Mouse (Mus musculus) intestine, embryonic 14.5 days (tissue): ENCODE measurements at regions not wholly inside any gene's neighbourhood (a gene's known extent, or its start where the extent isn't known, plus 50 kb on each side); places are given as distances from the start of the nearest gene placed in this dataset.

Source experiments
- ATAC-seq: fragments of 200-750 bp; cut with Nextera tagmentation; replicated peaks from 2 replicates; pipeline ENCODE4 v1.8.0; 2017; ENCODE audit warnings: low read depth, moderate number of reproducible peaks, moderate TSS enrichment, moderate library complexity; ENCODE audit not compliant: low FRiP score, low TSS enrichment
- DNase-seq: peaks from one replicate; pipeline ENCODE4 v3.0.0-alpha.2; 2018; ENCODE audit warnings: low spot score
- H3K27ac ChIP-seq: fragments of 300-500 bp; sonication (generic); 2 replicates; pipeline ENCODE4 v1.5.1; 2014; ENCODE audit warnings: low read depth, mild to moderate bottlenecking, control low read depth
- H3K27me3 ChIP-seq: fragments of 300-500 bp; sonication (generic); replicated peaks from 2 replicates; pipeline ENCODE4 v1.6.1; 2014; ENCODE audit warnings: low read length, control low read depth; ENCODE audit not compliant: control insufficient read depth, insufficient read depth
- H3K36me3 ChIP-seq: fragments of 300-500 bp; sonication (generic); 2 replicates; pipeline ENCODE4 v1.6.1; 2014; ENCODE audit warnings: low read length, control low read depth; ENCODE audit not compliant: control insufficient read depth, insufficient read depth
- H3K4me1 ChIP-seq: fragments of 300-500 bp; sonication (generic); replicated peaks from 2 replicates; pipeline ENCODE4 v1.6.1; 2014; ENCODE audit warnings: low read length, control low read depth, mixed read lengths; ENCODE audit not compliant: control insufficient read depth, insufficient read depth
- H3K4me2 ChIP-seq: fragments of 300-500 bp; sonication (generic); 2 replicates; pipeline ENCODE4 v1.6.1; 2014; ENCODE audit warnings: low read length
- H3K4me3 ChIP-seq: fragments of 300-500 bp; sonication (generic); 2 replicates; pipeline ENCODE4 v1.5.1; 2014; ENCODE audit warnings: low read depth, low read length, control low read depth, mixed read lengths
- H3K9ac ChIP-seq: fragments of 300-500 bp; sonication (generic); 2 replicates; pipeline ENCODE4 v1.6.1; 2014; ENCODE audit warnings: mild to moderate bottlenecking, low read length
- H3K9me3 ChIP-seq: fragments of 300-500 bp; sonication (generic); 2 replicates; pipeline ENCODE4 v1.6.1; 2016; ENCODE audit warnings: low read length, control low read depth; ENCODE audit not compliant: control insufficient read depth
- WGBS: fragments of 180-500 bp; shearing (Covaris S2); extraction: QIAGEN DNeasy Blood & Tissue Kit; methylation state at CpG from one replicate; pipeline ENCODE4 v1.1.7; 2014; 5-methylcytosine and 5-hydroxymethylcytosine counted together

GRCm38 (mm10) chr13:71874986-71875385 is 88.5 kb downstream of the Irx1 start:
- Histone ChIP-seq H3K9ac (no peak overlapping the region), H3K27ac (no peak overlapping the region; the same call in 1 of the 2 replicates), H3K4me2 (no peak overlapping the region), H3K36me3 (no peaks in the 10 kb centered on the region), H3K4me3 (no peak overlapping the region), H3K9me3 (no peaks in the 10 kb centered on the region), H3K27me3 (no peaks in the 10 kb centered on the region), H3K4me1 (no peaks in the 10 kb centered on the region)
- DNase-seq = no peak
- ATAC-seq = no peak
- WGBS = 27% methylated on average over 5 of the region's 5 CpGs

GRCm38 (mm10) chr13:71868763-71869162 is 94.8 kb downstream of the Irx1 start:
- Histone ChIP-seq H3K9me3 (no peaks in the 10 kb centered on the region), H3K4me1 (no peaks in the 10 kb centered on the region), H3K4me2 (no peak overlapping the region), H3K27ac (no peak overlapping the region), H3K4me3 (no peak overlapping the region), H3K36me3 (no peaks in the 10 kb centered on the region), H3K27me3 (no peaks in the 10 kb centered on the region), H3K9ac (no peak overlapping the region)
- ATAC-seq = no peak
- WGBS = 69% methylated on average over 6 of the region's 6 CpGs
- no peak for DNase-seq

- ATAC-seq = no peak
- H3K36me3 ChIP-seq = no peaks in the 10 kb centered on the region
- H3K27me3 ChIP-seq = no peaks in the 10 kb centered on the region
- H3K27ac ChIP-seq = no peak overlapping the region
- H3K4me2 ChIP-seq = no peak overlapping the region
- DNase-seq = no peak
- no peak overlapping the region for H3K9ac ChIP-seq
- no peak overlapping the region for H3K4me3 ChIP-seq
- 75% methylated on average over 7 of the region's 7 CpGs for WGBS
- no peaks in the 10 kb centered on the region for H3K9me3 ChIP-seq
- H3K4me1 ChIP-seq = 0 out of 2 replicates have a peak, but pooled peaks cover 6% of the 10 kb centered on the region
Observed at GRCm38 (mm10) chr13:71853426-71854025, 110.0 kb downstream of the Irx1 start.

GRCm38 (mm10) chr13:71804032-71804958 is 159.2 kb downstream of the Irx1 start:
- H3K9me3 ChIP-seq = no peaks in the 10 kb centered on the region
- DNase-seq = no peak
- no peaks in the 10 kb centered on the region for H3K4me1 ChIP-seq
- no peak overlapping the region for H3K9ac ChIP-seq
- WGBS = 74% methylated on average over 16 of the region's 16 CpGs
- H3K27me3 ChIP-seq = no peaks in the 10 kb centered on the region
- H3K27ac ChIP-seq = no peak overlapping the region
- no peak for ATAC-seq
- no peak overlapping the region for H3K4me3 ChIP-seq
- H3K4me2 ChIP-seq = no peak overlapping the region
- no peaks in the 10 kb centered on the region for H3K36me3 ChIP-seq

GRCm38 (mm10) chr13:71798288-71798687 is 165.2 kb downstream of the Irx1 start:
- 80% methylated on average over 6 of the region's 6 CpGs for WGBS
- Histone ChIP-seq H3K4me3 (no peak overlapping the region), H3K27me3 (no peaks in the 10 kb centered on the region), H3K4me1 (no peaks in the 10 kb centered on the region), H3K9ac (no peak overlapping the region), H3K4me2 (no peak overlapping the region), H3K27ac (no peak overlapping the region), H3K9me3 (no peaks in the 10 kb centered on the region), H3K36me3 (no peaks in the 10 kb centered on the region)
- DNase-seq (no peak), ATAC-seq (no peak)

- H3K27ac ChIP-seq = no peak overlapping the region
- no peak overlapping the region for H3K4me3 ChIP-seq
- no peak overlapping the region for H3K9ac ChIP-seq
- no peaks in the 10 kb centered on the region for H3K27me3 ChIP-seq
- no peaks in the 10 kb centered on the region for H3K4me1 ChIP-seq
- no peaks in the 10 kb centered on the region for H3K9me3 ChIP-seq
- no peaks in the 10 kb centered on the region for H3K36me3 ChIP-seq
- ATAC-seq = no peak
- DNase-seq = no peak
- 44% methylated on average over 10 of the region's 10 CpGs for WGBS
- no peak overlapping the region for H3K4me2 ChIP-seq
Observed at GRCm38 (mm10) chr13:71784740-71785139, 178.8 kb downstream of the Irx1 start.

GRCm38 (mm10) chr13:71747003-71747965 is 216.2 kb downstream of the Irx1 start:
- Histone ChIP-seq H3K36me3 (no peaks in the 10 kb centered on the region), H3K9me3 (no peaks in the 10 kb centered on the region), H3K27ac (no peak overlapping the region), H3K4me2 (no peak overlapping the region), H3K27me3 (no peaks in the 10 kb centered on the region), H3K9ac (no peak overlapping the region), H3K4me1 (no peaks in the 10 kb centered on the region), H3K4me3 (no peak overlapping the region)
- no peak for ATAC-seq
- WGBS = 77% methylated on average over 11 of the region's 11 CpGs
- DNase-seq = no peak

- Histone ChIP-seq H3K36me3 (no peaks in the 10 kb centered on the region), H3K27ac (no peak overlapping the region), H3K4me3 (no peak overlapping the region), H3K9me3 (no peaks in the 10 kb centered on the region), H3K4me2 (no peak overlapping the region), H3K27me3 (no peaks in the 10 kb centered on the region), H3K4me1 (no peaks in the 10 kb centered on the region), H3K9ac (no peak overlapping the region)
- 32% methylated on average over 3 of the region's 3 CpGs for WGBS
- ATAC-seq = no peak
- no peak for DNase-seq
Observed at GRCm38 (mm10) chr13:71746534-71746933, 217.0 kb downstream of the Irx1 start.
